Mouse (Mus musculus) liver, adult 2 months (tissue): ENCODE measurements at regions not wholly inside any gene's neighbourhood (a gene's known extent, or its start where the extent isn't known, plus 50 kb on each side); places are given as distances from the start of the nearest gene placed in this dataset.

Experiments
- DNase-seq: peaks from one replicate; pipeline ENCODE4 v3.0.0-alpha.2; 2011; ENCODE audit warnings: low read depth, low spot score; ENCODE audit errors: extremely low read depth
- H3K27ac ChIP-seq: fragments of 200-500 bp; replicated peaks from 2 replicates; pipeline ENCODE4 v1.5.1; 2012; ENCODE audit warnings: low read depth, mild to moderate bottlenecking, control low read depth, inconsistent platforms, low read length; ENCODE audit not compliant: insufficient read depth
- H3K27me3 ChIP-seq: fragments of 200-500 bp; 2 replicates; pipeline ENCODE4 v1.6.1; 2012; ENCODE audit warnings: mild to moderate bottlenecking, moderate library complexity, low read length, inconsistent platforms; ENCODE audit not compliant: control insufficient read depth, insufficient read depth
- H3K36me3 ChIP-seq: fragments of 200-500 bp; 2 replicates; pipeline ENCODE4 v1.6.1; 2012; ENCODE audit warnings: low read length, inconsistent platforms; ENCODE audit not compliant: control insufficient read depth, insufficient read depth
- H3K4me1 ChIP-seq: fragments of 200-500 bp; 2 replicates; pipeline ENCODE4 v1.6.1; 2011; ENCODE audit warnings: low read length; ENCODE audit not compliant: control insufficient read depth, insufficient read depth
- H3K4me3 ChIP-seq: fragments of 200-500 bp; 2 replicates; pipeline ENCODE4 v1.5.1; 2011; ENCODE audit warnings: low read depth, mild to moderate bottlenecking, control low read depth, low read length, moderate library complexity; ENCODE audit not compliant: insufficient read depth
- H3K79me2 ChIP-seq: fragments of 200-500 bp; 2 replicates; pipeline ENCODE4 v1.6.1; 2012; ENCODE audit warnings: inconsistent platforms, mild to moderate bottlenecking, low read length, moderate library complexity; ENCODE audit not compliant: control insufficient read depth, insufficient read depth
- H3K9ac ChIP-seq: fragments of 200-500 bp; 2 replicates; pipeline ENCODE4 v1.6.1; 2012; ENCODE audit warnings: low read depth, mild to moderate bottlenecking, control low read depth, inconsistent platforms, low read length
- CTCF ChIP-seq: fragments of 200-500 bp; IDR thresholded peaks from 2 replicates; pipeline ENCODE4 v1.5.1; 2011; ENCODE audit warnings: low read depth, low read length, control low read depth
- POLR2A ChIP-seq: fragments of 200-500 bp; IDR thresholded peaks from 2 replicates; pipeline ENCODE4 v1.6.1; 2011; ENCODE audit warnings: low read length, control low read depth; ENCODE audit not compliant: insufficient read depth; ENCODE audit errors: extremely low read depth
- WGBS: fragments of 180-500 bp; shearing (Covaris S2); methylation state at CpG from one replicate; pipeline ENCODE4 v1.1.7; 2018; 5-methylcytosine and 5-hydroxymethylcytosine counted together

DNA sequence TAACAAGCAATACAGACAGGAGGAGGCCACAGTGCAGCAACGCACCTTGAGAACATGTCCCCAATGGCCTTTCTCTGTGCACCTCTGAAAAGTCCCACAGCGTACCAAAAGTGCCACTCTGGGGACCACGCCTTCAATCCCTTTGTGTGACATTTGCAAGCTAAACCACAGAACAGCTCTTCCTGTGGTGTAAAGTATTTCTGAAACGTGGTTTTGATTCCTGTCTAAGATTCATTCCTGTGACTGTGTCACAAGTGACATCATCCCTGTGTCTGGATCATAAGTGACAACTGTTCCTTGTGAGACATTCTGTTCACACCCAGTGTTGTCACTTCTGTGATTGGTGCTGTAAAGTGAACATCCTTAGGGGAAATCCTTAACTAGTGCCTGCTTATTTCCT lies 251.6 kb upstream of the Bmper start:
- TF ChIP-seq POLR2A (no peak), CTCF (no peak)
- no peaks in the 10 kb centered on the region for H3K27me3 ChIP-seq
- no peaks in the 10 kb centered on the region for H3K4me1 ChIP-seq
- 81% methylated on average over 4 of the region's 4 CpGs for WGBS
- no peaks in the 10 kb centered on the region for H3K36me3 ChIP-seq
- H3K4me3 ChIP-seq: no peak overlapping the region
- no peaks in the 10 kb centered on the region for H3K79me2 ChIP-seq
- no peak overlapping the region for H3K27ac ChIP-seq
- DNase-seq: no peak
- no peak overlapping the region for H3K9ac ChIP-seq

DNA sequence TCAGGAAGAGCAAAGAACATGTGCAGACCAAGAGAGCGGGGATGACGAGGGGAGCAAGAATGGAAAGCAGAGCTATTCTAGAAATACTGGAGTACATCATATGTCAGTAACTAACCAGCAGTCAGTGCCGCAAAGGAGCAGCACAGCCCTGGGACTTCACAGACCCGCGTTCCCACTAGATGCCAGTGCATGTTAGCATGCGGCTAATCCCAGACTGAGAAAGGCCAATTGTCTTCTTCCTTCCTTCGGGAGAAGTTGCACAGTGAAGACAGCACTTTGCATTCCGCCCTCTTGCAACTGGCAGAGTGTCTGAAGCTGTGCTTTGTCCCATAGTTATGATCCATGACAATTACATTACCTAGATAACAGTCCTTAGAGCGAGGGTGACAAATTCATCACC lies 246.1 kb upstream of the Bmper start:
- Histone ChIP-seq H3K27ac (no peak overlapping the region), H3K9ac (no peak overlapping the region), H3K4me3 (no peak overlapping the region), H3K79me2 (no peaks in the 10 kb centered on the region), H3K27me3 (no peaks in the 10 kb centered on the region), H3K36me3 (no peaks in the 10 kb centered on the region), H3K4me1 (no peaks in the 10 kb centered on the region)
- DNase-seq: no peak
- TF ChIP-seq POLR2A: no peak
- TF ChIP-seq CTCF: no peak
- WGBS: 79% methylated on average over 9 of the region's 9 CpGs

GRCm38 (mm10) chr9:22979627-22980026 lies 243.2 kb upstream of the Bmper start:
- H3K9ac ChIP-seq: no peak overlapping the region
- DNase-seq: no peak
- TF ChIP-seq POLR2A (no peak), CTCF (no peak)
- H3K27ac ChIP-seq: no peak overlapping the region
- H3K4me1 ChIP-seq: no peaks in the 10 kb centered on the region
- no peaks in the 10 kb centered on the region for H3K79me2 ChIP-seq
- no peaks in the 10 kb centered on the region for H3K27me3 ChIP-seq
- H3K4me3 ChIP-seq: no peak overlapping the region
- 79% methylated on average over 5 of the region's 5 CpGs for WGBS
- H3K36me3 ChIP-seq: no peaks in the 10 kb centered on the region

GRCm38 (mm10) chr9:22989508-22989907 lies 233.4 kb upstream of the Bmper start:
- WGBS: 86% methylated on average over 6 of the region's 6 CpGs
- H3K27ac ChIP-seq: no peak overlapping the region
- H3K27me3 ChIP-seq: no peaks in the 10 kb centered on the region
- no peaks in the 10 kb centered on the region for H3K79me2 ChIP-seq
- H3K36me3 ChIP-seq: no peaks in the 10 kb centered on the region
- no peak overlapping the region for H3K9ac ChIP-seq
- H3K4me3 ChIP-seq: no peak overlapping the region
- no peak for DNase-seq
- TF ChIP-seq CTCF: no peak
- TF ChIP-seq POLR2A: no peak
- no peaks in the 10 kb centered on the region for H3K4me1 ChIP-seq

DNA sequence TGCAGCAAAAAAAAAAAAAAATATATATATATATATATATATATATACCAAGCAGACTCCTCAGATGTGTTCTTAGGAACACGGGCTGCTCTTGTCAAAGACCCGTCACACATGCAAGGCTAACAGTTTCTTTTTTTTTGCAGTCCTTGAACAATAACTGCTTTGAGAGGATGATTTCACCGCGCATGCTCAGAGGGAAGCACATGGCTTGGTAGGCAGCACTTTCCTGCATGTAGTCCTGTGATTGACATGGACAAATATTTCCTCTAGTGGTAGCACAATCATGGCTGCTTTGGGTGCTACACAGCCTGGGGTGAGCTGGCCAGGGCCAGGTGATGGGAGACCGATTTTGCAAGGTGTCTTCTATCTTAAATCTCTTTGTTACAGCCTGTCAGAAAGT lies 229.3 kb upstream of the Bmper start:
- Histone ChIP-seq H3K36me3 (no peaks in the 10 kb centered on the region), H3K9ac (no peak overlapping the region), H3K4me1 (no peaks in the 10 kb centered on the region), H3K27me3 (peaks cover 2% of the 10 kb centered on the region; the same call in 1 of the 2 replicates), H3K27ac (no peak overlapping the region), H3K79me2 (no peaks in the 10 kb centered on the region), H3K4me3 (no peak overlapping the region)
- DNase-seq: no peak
- TF ChIP-seq POLR2A (no peak), CTCF (no peak)
- WGBS: 74% methylated on average over 5 of the region's 5 CpGs

- H3K27ac ChIP-seq: no peak overlapping the region
- 69% methylated on average over 9 of the region's 9 CpGs for WGBS
- DNase-seq: no peak
- H3K4me1 ChIP-seq: no peaks in the 10 kb centered on the region
- TF ChIP-seq POLR2A (no peak), CTCF (no peak)
- no peak overlapping the region for H3K4me3 ChIP-seq
- peaks cover 2% of the 10 kb centered on the region; the same call in 1 of the 2 replicates for H3K27me3 ChIP-seq
- no peaks in the 10 kb centered on the region for H3K36me3 ChIP-seq
- no peak overlapping the region for H3K9ac ChIP-seq
- H3K79me2 ChIP-seq: no peaks in the 10 kb centered on the region
Observed at GRCm38 (mm10) chr9:22995564-22995963, 227.3 kb upstream of the Bmper start.
